Mouse (Mus musculus) testis, adult 2 months (tissue): ENCODE results near the gene Lysmd2. TPM values are rescaled to one million over a fixed set of nuclear protein-coding genes. Genes with fewer than 3 reads are reported as not detected.
"Not testable (repeated sequence)": the region's sequence is repeated elsewhere in the genome, so short reads cannot be mapped to it uniquely, and the experiment has no call there.

Source experiments
- H3K27ac ChIP-seq: fragments of 200-500 bp; 2 replicates; pipeline ENCODE4 v1.5.1; 2012; ENCODE audit warnings: low read depth, low read length; ENCODE audit not compliant: control insufficient read depth, insufficient read depth
- H3K27me3 ChIP-seq: fragments of 200-500 bp; 2 replicates; pipeline ENCODE4 v1.6.1; 2012; ENCODE audit warnings: mild to moderate bottlenecking, low read length, moderate library complexity; ENCODE audit not compliant: control insufficient read depth, insufficient read depth
- H3K36me3 ChIP-seq: fragments of 200-500 bp; 2 replicates; pipeline ENCODE4 v1.6.1; 2012; ENCODE audit warnings: mild to moderate bottlenecking, low read length; ENCODE audit not compliant: control insufficient read depth, insufficient read depth
- H3K4me1 ChIP-seq: fragments of 200-500 bp; 2 replicates; pipeline ENCODE4 v1.6.1; 2012; ENCODE audit warnings: low read length; ENCODE audit not compliant: control insufficient read depth, insufficient read depth
- H3K4me3 ChIP-seq: fragments of 200-500 bp; 2 replicates; pipeline ENCODE4 v1.5.1; 2012; ENCODE audit warnings: low read depth, mild to moderate bottlenecking, low read length, moderate library complexity, mixed read lengths; ENCODE audit not compliant: control insufficient read depth
- CTCF ChIP-seq: fragments of 200-500 bp; IDR thresholded peaks from 2 replicates; pipeline ENCODE4 v1.5.1; 2012; ENCODE audit warnings: low read depth, mild to moderate bottlenecking, inconsistent platforms, low read length, moderate library complexity; ENCODE audit not compliant: control insufficient read depth, insufficient read depth, insufficient replicate concordance
- POLR2A ChIP-seq: fragments of 200-500 bp; IDR thresholded peaks from 2 replicates; pipeline ENCODE4 v1.6.1; 2012; ENCODE audit warnings: low read depth, mild to moderate bottlenecking, inconsistent platforms, low read length, moderate library complexity; ENCODE audit not compliant: control insufficient read depth
- polyA plus RNA-seq: library from polyadenylated mRNA; depleted of rRNA; stranded (reverse); fragments of >200 nt; gene quantifications from 2 replicates; pipeline ENCODE4 v1.2.3, GENCODE M21; 2012

The Lysmd2 gene
- polyA plus RNA-seq, 1 experiment = 3.5 TPM

DNA sequence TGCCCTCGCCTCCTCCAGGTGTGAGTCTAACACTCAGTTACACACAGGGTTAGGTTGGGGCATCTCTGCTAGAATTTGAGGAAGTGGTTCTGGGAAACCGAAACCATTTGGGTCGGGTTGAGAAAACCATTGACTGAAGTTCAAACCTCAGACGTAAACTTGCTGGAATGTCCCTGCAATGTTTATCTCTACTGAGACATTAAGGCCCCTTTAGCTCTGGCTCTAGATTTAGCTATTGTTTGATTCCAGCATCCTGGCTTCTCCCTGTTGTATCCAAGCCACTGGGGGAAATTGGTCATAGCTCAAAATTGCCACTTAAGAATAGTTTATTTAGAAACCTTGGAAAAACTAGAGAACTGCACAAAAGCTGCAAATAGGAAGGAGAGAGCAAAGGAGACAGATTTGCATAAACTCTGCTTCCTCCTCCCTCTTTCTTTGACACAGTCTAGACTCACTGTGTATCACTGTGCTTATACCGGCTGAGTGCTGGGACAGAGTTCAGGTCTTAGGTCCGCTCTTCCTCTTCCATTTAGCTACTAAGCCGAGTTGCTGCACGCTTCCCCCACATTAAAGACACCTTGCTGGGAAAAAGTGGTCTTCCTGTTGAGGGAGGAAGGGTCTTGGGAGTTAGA, 5.4 kb downstream of the Lysmd2 start:
- H3K36me3 ChIP-seq = no peaks in the 10 kb centered on the region
- peaks cover 3% of the 10 kb centered on the region for H3K4me1 ChIP-seq
- no peak overlapping the region for H3K27ac ChIP-seq
- H3K4me3 ChIP-seq = no peak overlapping the region
- H3K27me3 ChIP-seq = no peaks in the 10 kb centered on the region; the same call in 1 of the 2 replicates
- no peak for TF ChIP-seq POLR2A
- TF ChIP-seq CTCF = no peak

DNA sequence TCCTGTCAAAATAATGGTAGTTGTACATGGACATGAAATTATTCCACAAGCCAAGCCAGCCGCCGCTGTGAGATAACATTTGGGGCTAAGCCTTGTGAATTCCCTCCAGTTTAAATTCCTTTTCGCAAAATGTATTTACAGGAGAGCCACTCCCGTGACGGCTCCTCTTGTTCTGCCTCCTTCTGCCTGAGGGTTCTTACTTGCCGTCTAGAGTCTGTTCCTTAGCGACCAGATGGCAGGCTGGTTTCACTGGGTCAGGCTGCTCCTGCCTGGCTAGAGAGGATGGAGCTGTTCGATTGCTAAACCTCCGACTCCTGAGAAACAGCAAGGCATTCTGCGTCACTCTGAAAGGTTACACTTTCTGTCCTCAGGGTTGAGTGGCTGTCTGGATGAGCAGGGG, 6.6 kb downstream of the Lysmd2 start:
- TF ChIP-seq CTCF = no peak
- no peak for TF ChIP-seq POLR2A
- no peak overlapping the region for H3K27ac ChIP-seq
- no peaks in the 10 kb centered on the region for H3K36me3 ChIP-seq
- H3K27me3 ChIP-seq = no peaks in the 10 kb centered on the region
- H3K4me3 ChIP-seq = no peak overlapping the region
- no peaks in the 10 kb centered on the region for H3K4me1 ChIP-seq

DNA sequence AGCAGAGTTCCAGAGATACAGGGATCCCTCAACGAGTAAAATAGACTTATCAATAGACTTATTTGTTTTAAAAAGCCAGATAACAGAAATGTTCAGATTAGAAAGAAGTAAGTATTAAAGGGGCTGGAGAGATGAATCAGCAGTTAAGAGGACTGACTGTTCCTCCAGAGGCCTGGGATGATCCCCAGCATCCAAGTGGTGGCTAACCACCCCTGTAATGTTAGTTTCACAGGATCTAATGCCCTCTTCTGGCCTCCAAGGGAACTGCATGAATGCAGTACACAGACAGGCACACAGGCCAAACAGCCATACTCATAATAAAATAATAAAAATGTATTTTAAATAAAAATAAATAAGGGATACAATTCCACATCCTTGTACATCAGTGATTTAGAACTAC, 7.4 kb downstream of the Lysmd2 start:
- Histone ChIP-seq H3K27me3 (no peaks in the 10 kb centered on the region), H3K4me1 (no peaks in the 10 kb centered on the region)
- no peak for TF ChIP-seq POLR2A
- TF ChIP-seq CTCF = no peak

DNA sequence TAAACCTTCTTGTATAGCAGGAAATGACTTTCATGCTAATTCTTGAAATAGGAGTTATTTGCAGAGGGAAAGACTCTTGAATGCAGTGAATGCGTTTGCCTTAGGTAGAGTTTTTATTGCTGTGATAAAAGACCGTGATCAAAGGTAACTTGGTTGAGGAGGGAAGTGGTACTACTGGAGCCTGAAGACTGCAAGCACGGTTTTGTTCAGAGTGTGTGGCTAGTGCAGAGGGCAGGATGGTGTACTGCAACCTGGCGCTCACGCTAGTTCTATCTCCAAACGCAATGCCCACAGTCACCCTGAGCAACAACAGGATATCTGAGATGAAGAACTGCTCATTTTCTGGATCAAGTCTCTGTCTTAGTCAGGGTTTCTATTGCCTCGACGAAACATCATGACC, 8.1 kb downstream of the Lysmd2 start:
- TF ChIP-seq CTCF (no peak), POLR2A (no peak)
- Histone ChIP-seq H3K4me1 (no peaks in the 10 kb centered on the region), H3K27me3 (no peaks in the 10 kb centered on the region), H3K36me3 (no peaks in the 10 kb centered on the region), H3K4me3 (no peak overlapping the region), H3K27ac (no peak overlapping the region)

More for the DNA sequence above, 7.4 kb downstream of the Lysmd2 start:
- Histone ChIP-seq H3K4me3 (no peak overlapping the region), H3K27ac (0 out of 2 replicates have a peak overlapping the region, but pooled peaks have one; percentile 21), H3K36me3 (no peaks in the 10 kb centered on the region)

- no peaks in the 10 kb centered on the region for H3K36me3 ChIP-seq
- no peaks in the 10 kb centered on the region for H3K4me1 ChIP-seq
- no peak overlapping the region for H3K4me3 ChIP-seq
- no peaks in the 10 kb centered on the region for H3K27me3 ChIP-seq
- H3K27ac ChIP-seq = no peak overlapping the region
- TF ChIP-seq POLR2A (no peak), CTCF (no peak)
Observed at GRCm38 (mm10) chr9:75634226-75634625, 8.7 kb downstream of the Lysmd2 start.

- H3K4me1 ChIP-seq = no peaks in the 10 kb centered on the region
- no peak overlapping the region for H3K27ac ChIP-seq
- no peaks in the 10 kb centered on the region for H3K27me3 ChIP-seq
- no peak for TF ChIP-seq CTCF
- TF ChIP-seq POLR2A = no peak
- no peaks in the 10 kb centered on the region for H3K36me3 ChIP-seq
- no peak overlapping the region for H3K4me3 ChIP-seq
Observed at GRCm38 (mm10) chr9:75645405-75645804, 19.9 kb downstream of the Lysmd2 start.

DNA sequence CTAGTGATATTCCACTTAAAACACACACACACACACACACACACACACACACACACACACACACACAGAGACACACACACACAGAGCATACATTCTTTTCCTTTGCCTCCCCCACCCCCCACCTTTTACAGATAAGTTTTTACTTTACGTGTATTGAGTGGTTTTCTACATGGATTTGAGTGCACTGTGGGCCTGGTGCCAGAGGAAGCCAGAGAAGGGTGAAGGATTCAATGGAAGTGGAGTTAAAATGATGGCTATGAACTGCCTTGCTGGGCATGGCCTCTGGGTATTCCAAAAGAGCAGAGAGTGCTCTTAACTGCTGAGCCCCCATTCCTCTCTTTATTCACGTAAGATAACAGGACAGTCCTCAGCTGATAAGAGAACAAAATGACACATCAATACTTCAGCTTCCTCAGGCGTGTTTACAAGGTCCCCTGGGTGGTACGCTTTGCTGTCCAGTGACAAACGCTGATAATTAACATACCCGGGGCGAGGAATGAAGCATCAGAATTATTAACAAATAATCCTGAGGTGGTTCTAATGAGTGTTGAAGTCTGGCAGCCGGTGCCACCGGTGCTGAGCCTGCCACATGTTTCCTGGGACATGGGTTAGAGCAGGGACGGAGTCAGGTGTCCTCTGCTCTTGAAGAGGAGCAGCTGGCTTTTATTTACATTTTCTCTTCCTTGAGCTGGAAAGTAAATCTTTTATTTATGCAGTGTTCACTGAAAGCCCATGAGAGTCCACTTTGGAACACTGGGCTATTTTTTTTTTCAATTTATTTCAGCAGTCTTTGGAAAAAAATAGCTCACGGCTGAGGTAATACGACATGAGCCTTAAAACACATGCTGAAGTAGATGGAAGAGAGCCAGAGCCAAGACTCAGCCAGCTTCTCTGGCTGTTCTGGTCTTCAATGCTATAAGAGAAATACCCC, 28.7 kb downstream of the Lysmd2 start:
- no peak overlapping the region for H3K27ac ChIP-seq
- TF ChIP-seq POLR2A (no peak), CTCF (no peak)
- no peaks in the 10 kb centered on the region for H3K36me3 ChIP-seq
- H3K4me1 ChIP-seq = no peaks in the 10 kb centered on the region
- H3K4me3 ChIP-seq = no peak overlapping the region
- no peaks in the 10 kb centered on the region for H3K27me3 ChIP-seq

DNA sequence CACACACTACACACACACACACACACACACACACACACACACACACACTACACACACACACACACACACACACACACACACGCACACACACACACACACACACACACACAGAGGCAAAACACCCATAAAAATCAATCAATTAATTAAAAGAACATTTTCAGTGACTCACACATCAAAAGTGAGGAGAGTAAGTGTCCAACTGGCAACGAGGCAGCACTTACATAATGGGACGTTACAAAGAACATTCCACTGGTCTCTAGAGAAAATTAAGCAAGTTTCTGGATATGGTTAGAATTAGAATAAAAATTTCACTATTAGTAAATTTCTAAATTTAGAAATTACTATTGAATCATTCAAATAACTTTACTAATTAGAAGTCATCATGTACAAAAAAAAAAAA, 30.9 kb downstream of the Lysmd2 start:
- not testable (repeated sequence) for H3K27ac ChIP-seq, H3K4me3 ChIP-seq, H3K4me1 ChIP-seq, H3K36me3 ChIP-seq, H3K27me3 ChIP-seq
